Mouse (Mus musculus) T-helper 17 cell (primary cell): ENCODE results near the gene Pitx2.

Experiments
- in situ Hi-C, 2 experiments: fragments of 300-600 bp; cut with MboI, MseI; formaldehyde crosslinking; loops; 1 replicate in 1 of 2; 2 replicates in 1 of 2; pipeline ENCODE4 v1.15.1; 2025; ENCODE audit warnings: high pct_unique_total_duplicates in 2 of 2

The Pitx2 gene

GRCm38 (mm10) chr3:129199609-129200500, at the start of gene Pitx2:
Pitx2 (plus strand) TSS chr3:129199878.
- in situ Hi-C loops, result loop anchor here (5.0 to 25.0 kb wide), 4 partner anchors 858 to 1563 kb away; partner anchors contain the start of genes Ap1ar (in 1 of the 2) and Neurog2 (in 1 of the 2)

GRCm38 (mm10) chr3:129150001-129150400, 49.7 kb upstream of the Pitx2 start:
- in situ Hi-C loops, result no loop called here

- in situ Hi-C loops, result no loop called here
These were observed 48.5 kb upstream of the Pitx2 start for GRCm38 (mm10) chr3:129151096-129151685.

- in situ Hi-C loops, result no loop called here
These were observed 40.8 kb upstream of the Pitx2 start for GRCm38 (mm10) chr3:129158812-129159370.

GRCm38 (mm10) chr3:129161333-129162035, 38.2 kb upstream of the Pitx2 start:
- in situ Hi-C loops, result no loop called here

- in situ Hi-C loops, result no loop called here
These were observed 35.4 kb upstream of the Pitx2 start for GRCm38 (mm10) chr3:129164246-129164645.

GRCm38 (mm10) chr3:129165715-129166114, 34.0 kb upstream of the Pitx2 start:
- in situ Hi-C loops, result no loop called here

- in situ Hi-C loops, result no loop called here
These were observed 33.0 kb upstream of the Pitx2 start for GRCm38 (mm10) chr3:129166684-129167083.

- in situ Hi-C loops, result loop anchor here in 1 of 2 experiments (5.0 kb wide), 1 partner anchor 67 kb away; no protein-coding TSS in a partner anchor
These were observed 29.3 kb upstream of the Pitx2 start for GRCm38 (mm10) chr3:129170416-129170815.

GRCm38 (mm10) chr3:129171789-129172188, 27.9 kb upstream of the Pitx2 start:
- in situ Hi-C loops, result loop anchor here in 1 of 2 experiments (5.0 kb wide), 1 partner anchor 66 kb away; no protein-coding TSS in a partner anchor

GRCm38 (mm10) chr3:129194436-129194835, 5.2 kb upstream of the Pitx2 start:
- in situ Hi-C loops, result loop anchor here in 1 of 2 experiments (10.0 kb wide), 1 partner anchor 1200 kb away; no protein-coding TSS in a partner anchor

GRCm38 (mm10) chr3:129195036-129195435, 4.6 kb upstream of the Pitx2 start:
- in situ Hi-C loops, result loop anchor here in 1 of 2 experiments (10.0 kb wide), 1 partner anchor 1200 kb away; no protein-coding TSS in a partner anchor

- in situ Hi-C loops, result loop anchor here in 1 of 2 experiments (10.0 kb wide), 1 partner anchor 1201 kb away; no protein-coding TSS in a partner anchor
These were observed 3.7 kb upstream of the Pitx2 start for GRCm38 (mm10) chr3:129195816-129196549.

- in situ Hi-C loops, result loop anchor here in 1 of 2 experiments (10.0 kb wide), 1 partner anchor 1202 kb away; no protein-coding TSS in a partner anchor
These were observed 3.1 kb upstream of the Pitx2 start for GRCm38 (mm10) chr3:129196550-129196919.

- in situ Hi-C loops, result loop anchor here in 1 of 2 experiments (10.0 kb wide), 1 partner anchor 1202 kb away; no protein-coding TSS in a partner anchor
These were observed 2.6 kb upstream of the Pitx2 start for GRCm38 (mm10) chr3:129197035-129197434.

GRCm38 (mm10) chr3:129197786-129198626, 1.7 kb upstream of the Pitx2 start:
- in situ Hi-C loops, result loop anchor here in 1 of 2 experiments (10.0 kb wide), 1 partner anchor 1203 kb away; no protein-coding TSS in a partner anchor

GRCm38 (mm10) chr3:129198627-129198903, 1.1 kb upstream of the Pitx2 start:
- in situ Hi-C loops, result loop anchor here in 1 of 2 experiments (10.0 kb wide), 1 partner anchor 1204 kb away; no protein-coding TSS in a partner anchor

GRCm38 (mm10) chr3:129199160-129199608, 494 bp upstream of the Pitx2 start:
- in situ Hi-C loops, result loop anchor here in 1 of 2 experiments (10.0 kb wide), 1 partner anchor 1204 kb away; no protein-coding TSS in a partner anchor

- in situ Hi-C loops, result loop anchor here (5.0 to 25.0 kb wide), 3 partner anchors 858 to 1563 kb away; partner anchors contain the start of genes Ap1ar (in 1 of the 2) and Neurog2 (in 1 of the 2)
These were observed 818 bp downstream of the Pitx2 start for GRCm38 (mm10) chr3:129200501-129200890.
